Mouse (Mus musculus): ENCODE measurements around the gene Nat9.

DNA sequence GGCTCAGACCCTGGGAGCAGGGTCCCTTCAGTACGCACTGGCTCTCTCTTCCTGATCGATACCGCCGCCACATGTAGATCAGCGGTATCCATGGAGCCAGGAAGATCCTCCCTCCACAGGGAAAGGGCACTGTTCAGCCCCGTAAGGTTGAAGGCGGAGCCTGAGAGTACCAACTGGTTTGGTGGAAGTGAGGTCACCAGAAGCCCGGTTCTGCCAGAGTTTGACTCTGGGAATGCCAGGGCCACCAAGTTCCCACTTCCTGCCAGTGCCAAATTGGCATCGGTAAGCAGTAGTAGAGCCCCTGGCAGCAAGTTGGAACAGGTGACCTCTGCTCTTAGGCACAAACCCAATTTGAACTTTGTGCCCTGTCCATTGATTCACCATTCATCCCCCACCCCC, 22.7 kb downstream of the Nat9 start:
- TF ChIP-seq CTCF (IDR thresholded peaks at IDR 0.05; ENCODE audit: extremely low read depth, insufficient read length, insufficient replicate concordance, low read depth, low read length) (no peak), POLR2A (IDR thresholded peaks at IDR 0.05; ENCODE audit: low read depth, low read length) (peak; percentile 30; the same call in 1 of the 2 replicates)
